Mouse (Mus musculus) erythroblast, adult 5-6 weeks (primary cell): Measurements from ENCODE around the gene Nme7. TPM values are rescaled to one million over a fixed set of nuclear protein-coding genes. Genes with fewer than 3 reads are reported as not detected.
A peak's percentile ranks its signal among the peaks of the same experiment; 100 is the strongest.

Experiments used
- ATAC-seq: replicated peaks from 2 replicates; pipeline ENCODE4 v1.8.0; 2016; ENCODE audit warnings: moderate number of reproducible peaks, mild to moderate bottlenecking, moderate TSS enrichment, inconsistent platforms; ENCODE audit not compliant: poor library complexity, low FRiP score, severe bottlenecking
- total RNA-seq, 2 experiments: library from RNA; stranded (forward) in 1 of 2; stranded (reverse) in 1 of 2; fragments of 150-400 nt in 1 of 2; fragments of 200-764, 138-1000 nt in 1 of 2; gene quantifications; 2 replicates each; pipeline versions ENCODE4 v1.2.3 to v1.2.4; 2015 to 2017; ENCODE audit warnings: low replicate concordance in 2 of 2

Nme7 gene
- total RNA-seq (2015; ENCODE audit: low replicate concordance): 13.0 and 22.5 TPM in 2 replicates
- total RNA-seq (2017; ENCODE audit: low replicate concordance): 12.0 and 14.9 TPM in 2 replicates

DNA sequence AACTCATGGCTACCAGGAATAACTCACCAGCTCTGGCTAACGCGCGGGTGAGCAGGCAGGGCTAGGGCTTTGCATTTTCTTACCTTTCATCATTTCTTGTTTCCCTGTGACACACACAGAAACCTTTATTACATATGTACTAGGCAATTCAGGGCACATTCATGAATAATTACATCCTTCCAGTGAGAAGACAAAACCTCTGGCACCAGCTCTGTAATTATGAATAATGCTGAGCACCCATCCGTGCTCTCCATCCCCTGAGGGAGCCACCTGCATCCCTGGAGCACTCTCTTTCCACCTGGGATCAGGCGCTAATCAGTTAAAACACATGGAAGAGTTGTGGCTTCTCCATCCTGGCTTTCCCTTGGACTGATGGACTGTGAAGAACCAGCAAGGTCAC is at the start of gene Nme7:
Nme7 (plus strand) TSS at position 301 of the 400 bp plus-strand sequence.
- ATAC-seq: no peak

DNA sequence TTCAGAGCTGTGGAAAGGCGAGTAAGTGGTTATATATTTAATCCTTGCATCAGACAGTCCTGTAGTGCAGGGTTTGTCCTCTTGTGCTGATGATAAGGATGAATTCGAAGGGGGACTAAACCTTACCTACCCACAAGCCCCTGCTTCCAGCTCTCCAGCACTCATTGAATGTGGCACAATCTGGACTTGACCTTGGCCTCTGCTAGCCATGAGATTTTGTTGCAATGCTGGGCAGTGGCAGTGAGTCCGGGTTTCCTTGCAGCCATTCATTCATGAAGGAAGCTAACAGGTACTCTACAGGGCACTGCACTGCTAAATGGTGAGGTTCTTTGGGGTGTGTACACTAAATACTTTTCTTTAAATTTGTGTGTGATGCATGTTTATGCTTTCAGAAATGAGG is 49.1 kb upstream of the Nme7 start:
- no peak for ATAC-seq

DNA sequence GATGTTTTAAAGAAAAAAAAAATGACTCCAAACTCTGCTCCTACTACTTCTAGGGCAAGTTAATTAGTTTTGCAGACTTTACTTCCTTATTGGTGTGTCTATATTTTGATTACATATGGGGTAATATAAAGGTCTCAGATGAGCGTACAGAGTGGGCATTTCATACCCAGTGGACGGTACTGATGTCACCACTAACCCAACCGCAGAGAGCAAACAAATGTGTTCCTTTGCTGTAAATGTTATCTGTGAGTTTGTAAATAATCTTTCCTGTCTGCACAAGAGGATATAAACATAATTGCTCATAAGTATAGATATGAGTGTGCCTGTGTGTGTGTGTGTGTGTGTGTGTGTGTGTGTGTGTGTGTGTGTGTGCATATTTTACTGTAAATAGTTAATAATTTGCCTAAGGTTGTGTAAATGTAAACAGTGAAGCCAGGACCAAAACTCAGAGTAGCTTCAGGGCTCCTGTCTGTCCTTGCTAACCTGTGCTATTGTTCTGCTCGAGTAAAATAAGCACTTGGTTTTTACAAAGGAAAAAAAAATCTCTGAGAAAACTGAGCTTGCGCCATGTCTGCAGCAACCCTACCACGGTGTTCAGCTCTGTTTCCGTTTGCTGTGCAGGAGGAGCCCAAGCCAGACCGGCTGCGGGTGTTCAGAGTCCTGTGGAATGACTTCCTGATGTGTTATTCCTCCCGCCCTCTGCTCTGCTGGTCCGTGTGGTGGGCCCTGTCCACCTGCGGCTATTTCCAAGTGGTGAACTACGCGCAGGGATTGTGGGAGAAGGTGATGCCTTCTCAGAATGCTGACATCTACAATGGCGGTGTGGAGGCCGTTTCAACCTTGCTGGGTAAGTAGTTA is 43.5 kb upstream of the Nme7 start:
- no peak for ATAC-seq

GRCm38 (mm10) chr1:164261553-164261952 is 42.4 kb upstream of the Nme7 start:
- no peak for ATAC-seq

- no peak for ATAC-seq
These were observed 33.0 kb upstream of the Nme7 start for GRCm38 (mm10) chr1:164270941-164271340.

- no peak for ATAC-seq
These were observed 30.3 kb upstream of the Nme7 start for GRCm38 (mm10) chr1:164273659-164274058.

- peak; percentile 98 for ATAC-seq
These were observed 28.4 kb upstream of the Nme7 start, which contains the start of gene Ccdc181 for GRCm38 (mm10) chr1:164275455-164275954. Ccdc181 (plus strand) TSS chr1:164275585.

DNA sequence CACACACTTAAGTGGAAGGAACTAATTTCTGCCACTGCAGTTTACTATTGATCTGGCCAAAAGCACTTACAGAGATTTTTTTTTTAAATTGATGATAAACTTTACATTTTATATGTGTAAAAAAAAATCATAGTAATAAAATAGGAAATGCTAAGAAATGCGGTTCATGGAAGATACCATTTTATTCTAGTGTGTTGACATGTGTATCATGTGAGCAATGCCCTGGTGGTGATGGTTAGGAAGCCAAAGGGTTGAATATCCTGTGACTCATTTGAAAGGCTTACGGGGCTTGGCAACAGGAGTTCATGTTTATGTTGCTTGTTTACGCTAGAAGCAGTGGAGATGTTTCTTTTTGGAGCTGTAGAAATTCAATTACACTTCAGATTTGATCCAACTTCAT is 27.4 kb upstream of the Nme7 start:
- no peak for ATAC-seq

- ATAC-seq: no peak
These were observed 24.6 kb upstream of the Nme7 start for GRCm38 (mm10) chr1:164279332-164279731.

- ATAC-seq: no peak
These were observed 19.9 kb upstream of the Nme7 start for GRCm38 (mm10) chr1:164284007-164284406.

GRCm38 (mm10) chr1:164287406-164287805 is 16.5 kb upstream of the Nme7 start:
- no peak for ATAC-seq

DNA sequence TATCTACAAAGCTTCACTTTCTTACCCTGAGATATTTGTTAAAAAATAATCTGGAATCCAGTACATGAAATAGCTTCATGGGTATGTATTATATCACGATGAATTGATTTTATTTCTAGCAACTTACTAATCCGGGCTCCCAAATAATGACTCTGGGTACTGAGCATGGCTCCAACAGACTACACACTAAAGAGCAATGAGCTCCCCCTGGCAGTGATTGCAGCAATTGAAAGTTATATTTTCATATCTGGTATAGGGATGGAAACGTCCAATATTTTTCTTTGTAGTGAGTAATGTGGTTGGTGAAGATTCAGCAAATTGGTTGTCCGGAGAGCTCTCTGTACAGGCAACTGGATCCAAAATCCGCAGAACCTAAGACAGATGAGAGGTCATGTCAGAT is 11.9 kb upstream of the Nme7 start:
- ATAC-seq: no peak

DNA sequence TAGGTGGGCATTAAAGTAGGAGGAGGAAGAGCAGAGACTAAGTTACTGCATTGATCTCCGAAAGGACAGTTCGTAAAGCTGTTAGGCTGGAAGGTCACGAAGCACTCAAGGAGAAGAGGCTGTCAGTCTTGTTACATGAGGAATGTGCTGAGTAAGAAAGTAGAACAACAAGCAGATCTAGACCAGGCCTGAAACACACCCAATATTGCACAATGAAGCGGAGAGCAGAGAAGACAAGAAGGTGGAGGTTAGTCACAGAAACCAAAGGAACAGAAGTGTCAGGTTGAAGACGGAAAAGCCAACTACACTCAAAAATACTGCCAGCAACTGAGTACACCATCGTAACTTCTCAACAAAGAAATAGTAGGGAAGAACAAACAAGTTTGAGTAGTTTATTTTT is 9.8 kb upstream of the Nme7 start:
- no peak for ATAC-seq

DNA sequence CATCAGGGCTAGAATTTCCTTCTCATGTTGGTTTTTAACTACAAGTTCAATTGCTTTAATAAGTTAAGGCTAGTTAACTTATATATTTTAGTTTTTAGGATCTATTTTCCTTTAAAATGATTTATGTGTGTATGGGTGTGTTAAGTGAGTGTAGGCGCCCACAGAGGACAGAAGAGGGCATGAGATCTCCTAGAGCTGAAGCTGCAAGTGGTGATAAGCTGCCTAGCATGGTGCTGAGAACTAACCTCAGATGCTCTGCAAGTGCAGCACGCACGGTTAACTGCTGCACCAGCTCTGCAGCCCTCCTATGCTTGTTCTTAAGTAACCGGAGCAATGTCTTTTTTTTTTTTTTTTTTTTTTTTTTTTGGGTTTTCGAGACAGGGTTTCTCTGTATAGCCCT is 7.4 kb upstream of the Nme7 start:
- ATAC-seq: no peak

GRCm38 (mm10) chr1:164301949-164302348 is 2.0 kb upstream of the Nme7 start:
- ATAC-seq: no peak

DNA sequence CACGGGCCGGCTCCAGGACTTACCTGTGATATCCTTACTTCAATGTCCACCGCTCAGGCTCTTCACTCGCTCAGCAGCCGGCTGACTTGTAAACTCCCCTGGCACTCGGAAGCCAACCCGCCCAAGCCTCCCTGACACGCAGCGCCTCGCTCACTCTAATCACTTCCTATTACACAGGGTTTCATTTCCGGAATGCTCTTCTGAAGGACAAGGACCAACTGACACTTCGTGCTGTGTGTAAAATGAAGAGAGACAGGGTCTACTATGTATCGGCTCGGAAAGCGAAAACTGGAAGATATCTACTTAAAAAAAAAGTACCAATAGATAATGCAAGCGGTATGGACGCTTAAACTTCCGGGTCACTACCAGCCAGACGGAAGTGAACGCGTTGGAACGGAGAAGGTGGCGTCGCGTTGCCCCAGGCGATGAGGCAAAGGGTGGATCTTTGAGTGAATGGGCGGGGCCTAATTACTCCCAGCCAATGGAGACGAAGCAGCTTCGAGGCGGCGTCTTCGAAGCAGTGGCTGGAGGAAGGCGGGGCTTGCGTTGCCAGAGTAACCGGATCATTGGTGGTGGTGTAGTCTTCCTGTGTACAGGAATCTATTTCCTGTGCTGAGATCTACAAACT is 3.3 kb downstream of the Nme7 start, which contains the start of gene Blzf1:
Blzf1 (minus strand) TSS at position 366 of the 628 bp plus-strand sequence.
- peak; percentile 98 for ATAC-seq

DNA sequence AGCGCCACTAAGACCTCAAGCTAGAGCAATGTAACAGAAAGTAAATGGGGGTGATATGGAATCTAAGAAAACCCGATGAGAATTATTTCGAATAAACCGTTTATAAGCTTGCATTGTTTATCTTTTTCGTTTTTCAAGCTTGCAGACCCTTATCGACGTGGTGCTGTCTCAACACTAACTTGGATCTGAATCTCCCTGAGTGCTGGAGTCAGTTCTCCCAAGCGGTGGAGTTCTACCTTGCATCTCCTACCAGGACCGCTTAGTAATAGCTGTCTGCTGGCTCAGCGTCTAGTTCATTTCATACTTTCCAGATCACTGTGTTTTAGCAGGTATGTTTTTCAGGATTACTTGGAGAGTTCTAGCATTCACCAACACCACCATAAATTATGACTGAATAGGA is 4.0 kb downstream of the Nme7 start:
- 0 out of 2 replicates have a peak, but pooled peaks have one; percentile 7 for ATAC-seq

- ATAC-seq: no peak
These were observed 10.2 kb downstream of the Nme7 start for GRCm38 (mm10) chr1:164314085-164314484.

GRCm38 (mm10) chr1:164315266-164315665 is 11.3 kb downstream of the Nme7 start:
- ATAC-seq: peak; percentile 54; the same call in 1 of the 2 replicates

- ATAC-seq: peak; percentile 80
These were observed 12.8 kb downstream of the Nme7 start for GRCm38 (mm10) chr1:164316697-164317096.

DNA sequence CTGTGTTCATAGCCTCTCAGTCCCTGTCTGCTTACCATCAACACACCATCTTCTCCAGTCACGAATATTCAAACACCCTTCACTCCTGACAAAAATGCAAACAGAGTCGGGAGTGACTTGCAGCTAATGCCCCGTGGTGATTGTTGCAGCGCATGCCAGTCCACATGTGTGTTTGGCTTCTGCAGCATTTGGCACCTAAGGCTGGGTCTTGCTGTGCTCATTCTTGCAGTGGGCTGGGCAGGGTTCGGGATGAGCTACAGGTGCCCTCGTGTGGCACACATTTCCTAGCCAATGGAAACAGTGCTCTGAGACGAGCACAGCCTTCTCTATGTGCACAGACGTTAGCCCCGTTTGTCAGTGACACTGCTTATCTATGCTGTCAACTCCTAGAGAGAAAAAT is 13.3 kb downstream of the Nme7 start:
- no peak for ATAC-seq
